Mouse (Mus musculus) limb, embryonic 12.5 days (tissue): ENCODE measurements around the gene Ppm1n. TPM values are rescaled to one million over a fixed set of nuclear protein-coding genes. Genes with fewer than 3 reads are reported as not detected.

Experiments
- ATAC-seq: fragments of 200-750 bp; cut with Nextera tagmentation; 2 replicates; pipeline ENCODE4 v1.8.0; 2017; ENCODE audit warnings: low read depth, moderate TSS enrichment; ENCODE audit not compliant: insufficient number of reproducible peaks, insufficient read depth, low FRiP score, low TSS enrichment
- H3K27ac ChIP-seq: fragments of 300-500 bp; sonication (generic); 2 replicates; pipeline ENCODE4 v1.5.1; 2016; ENCODE audit warnings: mild to moderate bottlenecking, moderate library complexity
- H3K27me3 ChIP-seq: fragments of 300-500 bp; sonication (generic); 2 replicates; pipeline ENCODE4 v1.6.1; 2016; ENCODE audit warnings: mild to moderate bottlenecking, moderate library complexity
- H3K36me3 ChIP-seq: fragments of 300-500 bp; sonication (generic); 2 replicates; pipeline ENCODE4 v1.6.1; 2016; ENCODE audit warnings: mild to moderate bottlenecking, moderate library complexity
- H3K4me1 ChIP-seq: fragments of 300-500 bp; sonication (generic); replicated peaks from 2 replicates; pipeline ENCODE4 v1.6.1; 2016
- H3K4me2 ChIP-seq: fragments of 300-500 bp; sonication (generic); 2 replicates; pipeline ENCODE4 v1.6.1; 2016; ENCODE audit warnings: mild to moderate bottlenecking, moderate library complexity
- H3K4me3 ChIP-seq: fragments of 300-500 bp; sonication (generic); replicated peaks from 2 replicates; pipeline ENCODE4 v1.5.1; 2016; ENCODE audit warnings: mild to moderate bottlenecking
- H3K9ac ChIP-seq: fragments of 300-500 bp; sonication (generic); replicated peaks from 2 replicates; pipeline ENCODE4 v1.6.1; 2016; ENCODE audit warnings: mild to moderate bottlenecking, moderate library complexity
- H3K9me3 ChIP-seq: fragments of 300-500 bp; sonication (generic); 2 replicates; pipeline ENCODE4 v1.6.1; 2016; ENCODE audit warnings: mild to moderate bottlenecking, moderate library complexity
- WGBS: fragments of 180-500 bp; shearing (Covaris S2); methylation state at CpG from one replicate; pipeline ENCODE4 v1.1.7; 2016; 5-methylcytosine and 5-hydroxymethylcytosine counted together
- polyA plus RNA-seq: library from polyadenylated mRNA; unstranded; fragments of >200 nt; fragmentation: Nextera tagmentation; extraction: Ambion mirVana; gene quantifications from 2 replicates; pipeline ENCODE4 v1.2.1, GENCODE M21; 2016

The Ppm1n gene
- polyA plus RNA-seq, 1 experiment from 2014 or later: not detected

DNA sequence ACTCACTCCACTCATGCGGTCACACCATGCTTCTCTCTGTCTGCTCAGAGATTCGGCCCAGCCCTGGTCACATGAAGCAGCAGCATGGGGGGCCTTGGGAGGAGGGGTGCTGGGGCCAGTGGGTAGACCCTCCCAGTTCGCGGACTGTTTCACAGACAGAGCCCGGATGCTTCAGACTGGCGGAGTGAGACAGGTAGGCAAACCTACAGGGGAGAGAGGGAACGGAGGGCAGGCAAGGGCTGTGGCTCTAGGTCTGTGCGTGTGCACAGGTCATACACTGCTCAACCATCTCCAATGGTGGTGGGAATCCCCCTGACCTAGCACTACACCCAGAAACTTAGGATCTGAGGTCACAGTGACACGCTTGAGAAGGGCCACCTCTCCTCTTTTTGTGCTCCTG is 39.6 kb upstream of the Ppm1n start:
- H3K9me3 ChIP-seq: no peaks in the 10 kb centered on the region
- WGBS: 22% methylated on average over 9 of the region's 9 CpGs
- peak overlapping the region; percentile 72 for H3K4me2 ChIP-seq
- H3K27ac ChIP-seq: no peak overlapping the region
- peak; percentile 69 for ATAC-seq
- peaks cover 10% of the 10 kb centered on the region for H3K4me1 ChIP-seq
- no peaks in the 10 kb centered on the region for H3K36me3 ChIP-seq
- H3K9ac ChIP-seq: peak overlapping the region; percentile 57
- H3K4me3 ChIP-seq: peak overlapping the region; percentile 42
- H3K27me3 ChIP-seq: peaks cover 65% of the 10 kb centered on the region

DNA sequence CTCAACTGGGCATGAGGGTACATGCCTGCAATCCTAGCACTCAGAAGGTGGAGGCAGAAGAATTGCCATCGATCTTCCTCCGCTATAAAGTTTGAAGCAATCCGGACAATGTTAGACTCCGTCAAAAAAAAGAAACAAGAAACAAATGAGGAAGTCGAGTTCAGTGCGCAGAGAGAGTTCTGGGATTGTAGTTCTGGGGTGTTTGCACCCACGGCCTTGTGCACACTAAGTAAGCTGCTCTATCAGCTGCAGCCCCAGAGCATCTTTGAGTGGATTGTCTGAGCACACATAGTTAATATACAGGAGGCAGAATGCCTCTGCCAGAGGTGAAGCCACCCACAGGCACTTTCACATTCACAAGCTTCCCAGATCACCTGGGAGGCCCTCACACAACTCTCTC is 38.8 kb upstream of the Ppm1n start:
- Histone ChIP-seq H3K4me2 (no peak overlapping the region), H3K27me3 (peaks cover 72% of the 10 kb centered on the region), H3K4me3 (no peak overlapping the region), H3K9me3 (no peaks in the 10 kb centered on the region), H3K27ac (no peak overlapping the region), H3K4me1 (peaks cover 10% of the 10 kb centered on the region), H3K9ac (no peak overlapping the region), H3K36me3 (no peaks in the 10 kb centered on the region)
- no peak for ATAC-seq
- 81% methylated on average over 7 of the region's 7 CpGs for WGBS

GRCm38 (mm10) chr7:19318201-19318600 is 38.3 kb upstream of the Ppm1n start:
- H3K9ac ChIP-seq: no peak overlapping the region
- WGBS: 58% methylated on average over 2 of the region's 2 CpGs
- H3K4me2 ChIP-seq: no peak overlapping the region
- peaks cover 76% of the 10 kb centered on the region for H3K27me3 ChIP-seq
- no peak overlapping the region for H3K27ac ChIP-seq
- H3K9me3 ChIP-seq: no peaks in the 10 kb centered on the region
- no peak for ATAC-seq
- H3K4me3 ChIP-seq: no peak overlapping the region
- H3K4me1 ChIP-seq: peaks cover 10% of the 10 kb centered on the region
- no peaks in the 10 kb centered on the region for H3K36me3 ChIP-seq

- WGBS: 69% methylated on average over 14 of the region's 14 CpGs
- ATAC-seq: no peak
- Histone ChIP-seq H3K4me2 (no peak overlapping the region), H3K27ac (no peak overlapping the region), H3K9ac (no peak overlapping the region), H3K9me3 (no peaks in the 10 kb centered on the region), H3K4me3 (no peak overlapping the region), H3K4me1 (peaks cover 10% of the 10 kb centered on the region), H3K36me3 (no peaks in the 10 kb centered on the region), H3K27me3 (peaks cover 74% of the 10 kb centered on the region)
Measured at GRCm38 (mm10) chr7:19316451-19317161, 36.7 kb upstream of the Ppm1n start.

DNA sequence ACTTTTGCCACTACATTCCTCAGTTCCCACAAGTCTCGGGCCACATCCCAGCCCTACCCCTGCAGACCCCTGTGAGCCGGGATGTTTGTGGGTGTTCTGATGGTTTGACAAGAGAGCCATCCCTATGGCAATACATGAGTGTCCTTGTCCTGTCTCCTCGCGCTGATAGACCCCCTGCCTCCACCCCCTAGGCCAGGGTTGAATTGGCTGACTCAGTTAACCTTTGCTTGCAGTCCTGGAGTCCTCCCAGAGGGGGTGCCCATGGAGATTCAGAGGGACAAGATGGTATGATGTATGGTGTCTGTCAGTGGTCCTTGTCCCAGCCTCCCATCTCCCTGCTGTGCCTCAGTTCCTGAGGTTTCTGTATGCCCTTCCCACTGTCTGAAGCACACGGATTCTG is 34.2 kb upstream of the Ppm1n start:
- no peak overlapping the region for H3K4me2 ChIP-seq
- H3K36me3 ChIP-seq: no peaks in the 10 kb centered on the region
- peaks cover 11% of the 10 kb centered on the region for H3K4me1 ChIP-seq
- no peaks in the 10 kb centered on the region for H3K9me3 ChIP-seq
- H3K4me3 ChIP-seq: no peak overlapping the region
- no peak overlapping the region for H3K27ac ChIP-seq
- H3K9ac ChIP-seq: no peak overlapping the region; the same call in 1 of the 2 replicates
- H3K27me3 ChIP-seq: peaks cover 69% of the 10 kb centered on the region
- no peak for ATAC-seq
- WGBS: 49% methylated on average over 5 of the region's 5 CpGs

GRCm38 (mm10) chr7:19311991-19312390 is 32.1 kb upstream of the Ppm1n start:
- Histone ChIP-seq H3K4me3 (no peak overlapping the region), H3K27ac (no peak overlapping the region), H3K27me3 (peaks cover 61% of the 10 kb centered on the region), H3K4me1 (peaks cover 22% of the 10 kb centered on the region), H3K9me3 (no peaks in the 10 kb centered on the region), H3K9ac (no peak overlapping the region), H3K4me2 (no peak overlapping the region), H3K36me3 (no peaks in the 10 kb centered on the region)
- WGBS: 43% methylated on average over 4 of the region's 4 CpGs
- ATAC-seq: no peak

DNA sequence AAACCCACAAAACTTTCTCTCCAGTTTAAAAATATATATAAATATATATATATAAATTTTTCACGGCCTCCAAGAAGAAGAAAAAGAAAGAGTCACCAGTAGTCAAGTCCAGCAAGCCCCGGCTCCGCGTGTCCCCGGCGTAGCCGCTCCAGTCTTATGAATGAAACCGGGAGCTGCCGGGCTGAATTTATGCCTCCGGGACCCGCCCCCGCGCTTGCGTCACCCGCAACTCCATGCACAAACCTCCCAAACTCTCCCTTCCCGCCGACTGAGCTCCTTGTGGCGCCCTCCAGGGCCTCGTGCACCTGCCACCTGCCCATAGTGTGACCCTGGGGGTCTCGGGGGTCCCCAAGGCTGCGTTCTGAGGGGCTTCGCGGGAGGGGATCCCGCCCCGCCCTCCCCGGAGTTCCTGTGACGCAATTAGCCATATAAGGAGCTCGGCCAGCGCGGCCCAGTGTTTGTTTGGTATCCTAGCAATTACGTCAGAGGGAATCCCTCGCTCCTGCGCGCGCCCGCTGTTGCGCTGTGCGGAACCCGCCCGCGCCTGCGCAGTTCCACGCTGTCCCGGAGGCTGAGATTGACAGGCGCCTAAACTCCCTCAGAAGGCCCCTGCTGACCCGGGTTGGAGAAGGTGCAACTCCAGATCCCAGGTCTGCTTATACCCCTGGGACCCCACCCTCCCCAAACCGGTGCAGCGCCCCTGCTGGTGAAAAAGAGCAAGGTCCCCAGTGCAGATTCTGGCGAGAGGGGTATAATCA is 30.2 kb upstream of the Ppm1n start, which contains the start of gene Fosb:
TSS of gene Fosb (minus strand) at position 168 of the 758 bp plus-strand sequence.
- no peaks in the 10 kb centered on the region for H3K9me3 ChIP-seq
- peak within 1 kb of the TSS; percentile 66 for H3K4me3 ChIP-seq
- H3K9ac ChIP-seq: peak within 1 kb of the TSS; percentile 57
- H3K36me3 ChIP-seq: no peaks in the 10 kb centered on the region
- no peak within 1 kb of the TSS for H3K27ac ChIP-seq
- H3K27me3 ChIP-seq: peaks cover 63% of the 10 kb centered on the region
- under 1% methylated on average over 49 of the region's 49 CpGs for WGBS
- H3K4me2 ChIP-seq: peak within 1 kb of the TSS; percentile 98
- ATAC-seq: peak; percentile 69; the same call in 1 of the 2 replicates
- H3K4me1 ChIP-seq: peaks cover 23% of the 10 kb centered on the region

DNA sequence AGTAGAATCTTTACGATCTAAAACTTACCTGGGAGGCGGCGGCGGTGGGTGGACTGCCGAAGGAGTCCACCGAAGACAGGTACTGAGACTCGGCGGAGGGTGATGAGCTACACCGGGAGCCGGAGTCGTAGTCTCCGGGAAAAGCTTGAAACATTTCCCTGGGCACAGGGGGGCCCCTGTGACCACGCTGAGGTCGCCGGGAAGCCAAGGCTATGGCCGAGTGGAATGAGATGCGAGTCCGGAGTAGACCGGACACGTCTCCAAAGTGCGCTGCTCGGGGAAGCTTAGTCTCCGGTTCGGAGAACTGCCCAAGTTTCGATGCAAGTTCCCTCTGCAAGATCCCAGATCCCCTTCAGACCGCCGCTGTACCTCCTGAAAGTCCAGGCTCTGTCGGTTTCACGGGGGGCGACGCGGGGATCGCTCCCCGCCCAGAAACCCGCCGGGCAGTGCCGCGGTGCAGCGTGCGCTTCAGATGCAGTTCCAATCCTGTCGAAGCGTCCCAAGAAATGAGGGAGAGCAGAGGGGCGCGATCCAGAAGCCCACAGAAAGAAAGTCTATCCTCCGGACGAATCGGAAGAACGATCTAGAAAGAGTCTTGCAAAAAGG is 29.5 kb upstream of the Ppm1n start:
- peaks cover 64% of the 10 kb centered on the region for H3K27me3 ChIP-seq
- H3K9ac ChIP-seq: peak overlapping the region; percentile 57
- peak overlapping the region; percentile 98 for H3K4me2 ChIP-seq
- peaks cover 29% of the 10 kb centered on the region for H3K4me1 ChIP-seq
- H3K27ac ChIP-seq: no peak overlapping the region
- 2% methylated on average over 48 of the region's 48 CpGs for WGBS
- peak overlapping the region; percentile 66 for H3K4me3 ChIP-seq
- ATAC-seq: no peak
- no peaks in the 10 kb centered on the region for H3K9me3 ChIP-seq
- H3K36me3 ChIP-seq: no peaks in the 10 kb centered on the region

- peak; percentile 73 for ATAC-seq
- H3K4me3 ChIP-seq: peak overlapping the region; percentile 66
- peaks cover 37% of the 10 kb centered on the region for H3K4me1 ChIP-seq
- peak overlapping the region; percentile 98 for H3K4me2 ChIP-seq
- peaks cover 66% of the 10 kb centered on the region for H3K27me3 ChIP-seq
- H3K36me3 ChIP-seq: no peaks in the 10 kb centered on the region
- H3K27ac ChIP-seq: peak overlapping the region; percentile 56; the same call in 1 of the 2 replicates
- WGBS: under 1% methylated on average over 58 of the region's 58 CpGs
- H3K9me3 ChIP-seq: no peaks in the 10 kb centered on the region
- H3K9ac ChIP-seq: peak overlapping the region; percentile 57
Measured at GRCm38 (mm10) chr7:19308454-19309277, 28.8 kb upstream of the Ppm1n start.

DNA sequence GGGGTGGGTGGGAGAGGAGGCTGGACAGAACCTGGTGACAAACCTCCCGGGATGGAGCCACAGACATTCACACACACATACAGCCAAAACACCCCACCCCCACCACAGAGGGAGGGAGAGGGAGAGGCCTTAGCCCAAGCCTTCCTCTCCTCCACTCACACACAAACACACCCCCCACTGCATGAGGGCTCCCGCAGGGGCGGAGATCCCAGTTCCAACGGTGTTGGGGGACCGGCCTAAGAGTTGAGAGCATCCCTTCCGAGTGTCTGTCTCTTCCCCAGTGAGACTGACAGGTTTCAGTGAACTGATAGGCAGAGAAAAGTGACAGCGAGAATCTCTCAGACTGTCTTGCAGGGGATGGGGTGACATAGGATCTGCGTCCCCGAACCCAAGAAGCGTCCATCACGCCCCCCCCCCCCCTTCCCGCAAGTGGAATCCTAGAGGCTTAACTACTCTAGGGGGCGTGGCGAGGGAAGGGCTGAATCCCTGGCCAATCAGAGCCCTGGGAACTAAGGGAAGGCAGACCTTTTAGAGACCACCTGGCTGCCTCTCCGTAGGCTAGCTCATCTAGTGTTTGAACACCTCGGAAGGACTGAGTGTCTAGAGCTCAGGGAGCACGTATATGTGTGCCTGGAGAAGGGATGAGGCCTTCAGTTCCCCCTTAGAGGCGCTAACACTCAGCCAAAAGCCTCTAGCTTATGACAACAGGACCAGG is 28.0 kb upstream of the Ppm1n start:
- H3K4me2 ChIP-seq: peak overlapping the region; percentile 98
- peak overlapping the region; percentile 57 for H3K9ac ChIP-seq
- peaks cover 39% of the 10 kb centered on the region for H3K4me1 ChIP-seq
- H3K27ac ChIP-seq: peak overlapping the region; percentile 56; the same call in 1 of the 2 replicates
- no peaks in the 10 kb centered on the region for H3K9me3 ChIP-seq
- H3K27me3 ChIP-seq: peaks cover 67% of the 10 kb centered on the region
- WGBS: 3% methylated on average over 18 of the region's 18 CpGs
- H3K36me3 ChIP-seq: no peaks in the 10 kb centered on the region
- ATAC-seq: peak; percentile 42
- H3K4me3 ChIP-seq: peak overlapping the region; percentile 66
